Mouse (Mus musculus) liver, embryonic 14.5 days (tissue): ENCODE results near the gene Hacd1.

ENCODE experiments used
- CTCF ChIP-seq: IDR thresholded peaks from 2 replicates; pipeline ENCODE4 v1.5.1; 2016; ENCODE audit warnings: antibody characterized with exemption, low read depth, control low read depth
- EP300 ChIP-seq: IDR thresholded peaks from 2 replicates; pipeline ENCODE4 v1.6.1; 2016; ENCODE audit warnings: antibody characterized with exemption, low read depth

DNA sequence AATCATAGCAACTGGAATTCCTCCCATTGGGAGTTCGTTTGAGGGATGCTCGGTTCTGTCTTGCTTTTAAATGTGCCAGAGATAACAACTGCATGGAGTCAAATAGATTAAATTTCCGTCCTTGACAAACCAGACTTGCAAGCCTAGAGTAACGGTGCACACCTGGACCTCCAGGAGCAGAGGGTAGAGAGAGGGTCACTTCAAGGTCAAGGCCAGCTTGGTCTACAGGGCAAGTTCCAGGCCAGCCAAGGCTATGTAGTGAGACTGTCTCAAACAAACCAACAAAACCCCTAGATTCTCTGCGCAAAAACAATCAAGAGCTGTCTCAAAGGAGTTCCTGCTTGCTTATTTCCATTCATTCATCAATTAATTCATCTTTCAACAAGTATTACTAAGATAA is 7.1 kb downstream of the Hacd1 start:
- TF ChIP-seq CTCF (no peak), EP300 (no peak)
